Mouse (Mus musculus) hematopoietic stem cell, adult 5-6 weeks (primary cell): Measurements from ENCODE around the gene Sytl1. TPM values are rescaled to one million over a fixed set of nuclear protein-coding genes. Genes with fewer than 3 reads are reported as not detected.

ENCODE experiments used
- ATAC-seq, 2 experiments: fragments of 125-278 bp in 1 of 2; replicated peaks in 1 of 2; 2 replicates each; pipeline ENCODE4 v1.8.0; 2016 to 2017; ENCODE audit warnings: inconsistent platforms in 2 of 2, mild to moderate bottlenecking in 2 of 2, moderate number of reproducible peaks in 2 of 2, low read depth in 1 of 2, moderate TSS enrichment in 1 of 2; ENCODE audit not compliant: low FRiP score in 2 of 2, poor library complexity in 2 of 2, severe bottlenecking in 2 of 2, insufficient read depth in 1 of 2, low TSS enrichment in 1 of 2
- total RNA-seq: library from RNA; stranded (forward); fragments of 172-1452, 232-1000 nt; gene quantifications from 2 replicates; pipeline ENCODE4 v1.2.3, GENCODE M21; 2017

Sytl1 gene
- total RNA-seq, 1 experiment from 2014 or later, result 7.2 TPM

- no peak for ATAC-seq
Observed at GRCm38 (mm10) chr4:133210023-133210787, 52.7 kb downstream of the Sytl1 start.

GRCm38 (mm10) chr4:133209366-133209765, 53.5 kb downstream of the Sytl1 start:
- ATAC-seq, result peak; percentile 55 to 63

GRCm38 (mm10) chr4:133204379-133204778, 58.5 kb downstream of the Sytl1 start:
- no peak for ATAC-seq

GRCm38 (mm10) chr4:133203591-133203990, 59.3 kb downstream of the Sytl1 start:
- ATAC-seq, result no peak

Other genes starting within 250 kb of the Sytl1 start
- 46.9 and 58.8 TPM in 2 replicates for gene Wasf2, start 132.6 kb downstream of the Sytl1 start, total RNA-seq
- gene Cd164l2, start 51.0 kb downstream of the Sytl1 start, total RNA-seq, result not detected in 2 replicates
- 0.25 and 0.50 TPM in 2 replicates for gene Gpr3, start 50.6 kb downstream of the Sytl1 start, total RNA-seq
- 1.8 and 3.5 TPM in 2 replicates for gene Map3k6, start 22.3 kb downstream of the Sytl1 start, total RNA-seq
- 11.6 and 21.5 TPM in 2 replicates for gene Tmem222, start 14.7 kb upstream of the Sytl1 start, total RNA-seq
- gene Wdtc1, start 90.4 kb upstream of the Sytl1 start, total RNA-seq, result 11.3 and 13.7 TPM in 2 replicates
- 11.0 and 16.9 TPM in 2 replicates for gene Slc9a1, start 106.6 kb upstream of the Sytl1 start, total RNA-seq
- not detected in 2 replicates for gene Tent5b, start 217.0 kb upstream of the Sytl1 start, total RNA-seq
- not detected in 2 replicates for gene Trnp1, start 235.4 kb upstream of the Sytl1 start, total RNA-seq